Mouse (Mus musculus): ENCODE measurements at regions not wholly inside any gene's neighbourhood (a gene's known extent, or its start where the extent isn't known, plus 50 kb on each side); places are given as distances from the start of the nearest gene placed in this dataset.

- DNase-seq (ENCODE audit: low spot score in 2 of 2), result no peak
Observed at GRCm38 (mm10) chr2:139120905-139121304, 372.8 kb upstream of the Sptlc3 start.

GRCm38 (mm10) chr2:139132121-139132520 is 361.6 kb upstream of the Sptlc3 start:
- DNase-seq (ENCODE audit: low spot score in 2 of 2), result no peak

GRCm38 (mm10) chr2:139147004-139147403 is 346.7 kb upstream of the Sptlc3 start:
- DNase-seq (ENCODE audit: low spot score in 2 of 2), result no peak

DNA sequence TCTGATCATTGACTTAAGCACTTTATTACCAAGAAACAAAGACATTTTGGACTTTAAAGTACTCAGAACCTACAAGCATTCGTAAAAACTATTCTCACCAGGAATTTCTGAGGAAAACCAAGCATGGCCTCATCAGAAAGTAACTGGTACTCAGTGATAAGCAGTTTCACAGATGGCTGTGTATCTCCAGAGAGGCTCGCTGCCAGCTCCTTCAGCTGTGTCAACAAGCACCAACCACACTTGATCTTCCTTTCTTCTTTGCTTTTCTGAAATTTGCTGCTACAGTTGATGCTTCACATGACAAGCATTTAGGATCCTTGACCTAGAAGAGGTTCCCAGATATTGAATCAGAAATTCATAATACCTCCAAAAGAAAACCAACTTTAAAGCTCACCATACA is 314.1 kb upstream of the Sptlc3 start:
- no peak for DNase-seq (ENCODE audit: low spot score in 2 of 2)

- DNase-seq (ENCODE audit: low spot score in 2 of 2), result no peak
Observed at GRCm38 (mm10) chr2:139198281-139198680, 295.4 kb upstream of the Sptlc3 start.

- no peak for DNase-seq (ENCODE audit: low spot score in 2 of 2)
Observed at GRCm38 (mm10) chr2:139207649-139208048, 286.1 kb upstream of the Sptlc3 start.

GRCm38 (mm10) chr2:139220757-139221400 is 272.8 kb upstream of the Sptlc3 start:
- no peak for DNase-seq (ENCODE audit: low spot score in 2 of 2)

GRCm38 (mm10) chr2:139230453-139230852 is 263.3 kb upstream of the Sptlc3 start:
- no peak for DNase-seq (ENCODE audit: low spot score in 2 of 2)

DNA sequence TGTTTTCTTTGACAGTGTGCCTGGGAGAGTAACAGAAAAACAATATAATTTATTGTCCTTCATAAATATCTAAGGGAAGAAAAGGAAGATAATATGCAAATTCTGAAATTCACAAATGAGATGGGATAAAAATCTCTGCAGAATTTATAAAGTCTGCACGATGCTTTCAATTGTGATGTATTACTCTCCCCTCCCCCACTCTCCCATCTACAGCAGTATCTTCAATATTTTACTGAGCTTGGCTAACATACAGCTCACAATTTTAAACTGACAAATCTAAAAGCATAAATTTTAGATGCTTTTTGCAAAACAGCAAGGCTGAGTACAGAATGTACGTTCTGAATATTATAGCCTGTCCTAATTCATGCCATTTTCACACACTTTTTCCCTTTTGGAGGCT is 243.6 kb upstream of the Sptlc3 start:
- no peak for DNase-seq (ENCODE audit: low spot score in 2 of 2)

DNA sequence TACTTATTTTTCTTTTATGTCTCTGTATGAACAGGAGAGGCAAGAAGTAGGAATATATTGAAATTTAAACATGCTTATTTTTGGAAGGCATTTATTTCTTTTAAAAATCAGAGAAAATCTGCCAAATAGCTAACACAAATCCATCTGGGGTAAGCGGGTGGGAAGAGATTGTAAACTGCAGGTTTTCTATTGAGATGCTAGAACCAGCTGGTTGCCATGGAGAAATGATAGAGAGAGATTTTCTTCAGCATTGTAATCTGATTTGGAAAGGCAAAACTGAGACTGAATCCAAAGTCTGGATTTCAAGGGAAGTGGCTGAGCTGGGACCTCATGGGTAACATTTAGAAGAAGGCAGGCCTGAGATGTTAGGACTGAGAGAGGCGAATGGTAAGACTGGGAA is 226.6 kb upstream of the Sptlc3 start:
- DNase-seq (ENCODE audit: low spot score in 2 of 2), result no peak

DNA sequence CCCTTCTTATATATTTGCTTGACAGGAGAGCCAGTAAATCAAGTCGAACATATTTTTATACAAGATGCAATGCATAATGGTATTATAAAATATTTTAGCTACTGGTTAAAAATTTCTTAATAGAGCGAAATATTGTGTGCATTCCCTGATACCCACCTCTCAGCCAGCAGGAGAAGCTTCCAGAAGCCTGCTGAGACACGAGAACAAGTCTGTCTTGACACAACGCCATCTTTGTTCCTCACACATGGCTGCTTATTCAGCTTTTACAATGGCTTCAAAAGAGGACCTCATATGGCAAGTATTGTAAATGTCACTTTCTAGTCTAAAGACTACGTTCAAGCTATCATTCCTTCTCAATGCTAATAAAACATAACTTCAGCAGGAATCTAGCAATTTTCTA is 217.1 kb upstream of the Sptlc3 start:
- no peak for DNase-seq (ENCODE audit: low spot score in 2 of 2)

DNA sequence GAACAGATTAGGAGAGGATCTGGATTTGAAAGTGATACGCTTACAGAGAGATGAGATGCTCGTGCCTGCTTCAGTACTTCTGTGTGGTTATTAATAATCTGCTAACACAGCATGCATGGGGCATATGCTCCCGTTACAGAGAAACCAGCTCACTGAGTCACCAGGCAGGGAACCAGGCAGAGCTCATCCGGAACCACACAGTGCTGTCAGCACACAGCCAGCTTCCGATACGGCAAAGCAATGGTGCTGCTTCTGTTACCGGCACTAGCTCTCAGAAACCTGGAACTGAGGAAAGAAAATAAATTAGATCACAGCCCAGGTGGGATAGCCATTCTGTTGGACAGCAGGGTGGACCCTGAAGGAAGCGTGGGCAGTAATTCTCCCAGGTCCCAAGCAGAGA is 216.1 kb upstream of the Sptlc3 start:
- no peak for DNase-seq (ENCODE audit: low spot score in 2 of 2)

DNA sequence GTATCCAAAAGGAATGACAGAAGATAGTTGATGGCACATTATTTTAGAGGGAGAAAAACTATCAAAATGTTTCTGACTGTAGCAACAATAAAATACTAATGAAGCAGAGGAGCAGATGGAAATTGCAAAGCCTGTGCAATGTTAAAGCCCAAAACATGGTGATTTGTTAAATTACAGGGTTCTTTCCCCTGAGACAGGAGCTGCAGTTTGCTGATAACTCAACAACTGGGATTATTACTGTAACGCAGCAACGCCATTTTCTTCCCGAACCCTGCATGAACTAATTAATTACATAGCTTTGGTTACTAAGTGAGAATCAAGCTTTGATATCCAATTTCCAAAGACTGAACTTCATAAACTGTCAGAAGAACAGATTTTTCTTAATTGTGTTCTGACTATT is 212.7 kb upstream of the Sptlc3 start:
- no peak for DNase-seq (ENCODE audit: low spot score in 2 of 2)

GRCm38 (mm10) chr2:139284315-139284714 is 209.4 kb upstream of the Sptlc3 start:
- no peak for DNase-seq (ENCODE audit: low spot score in 2 of 2)

GRCm38 (mm10) chr2:139286446-139286845 is 207.3 kb upstream of the Sptlc3 start:
- no peak for DNase-seq (ENCODE audit: low spot score in 2 of 2)

DNA sequence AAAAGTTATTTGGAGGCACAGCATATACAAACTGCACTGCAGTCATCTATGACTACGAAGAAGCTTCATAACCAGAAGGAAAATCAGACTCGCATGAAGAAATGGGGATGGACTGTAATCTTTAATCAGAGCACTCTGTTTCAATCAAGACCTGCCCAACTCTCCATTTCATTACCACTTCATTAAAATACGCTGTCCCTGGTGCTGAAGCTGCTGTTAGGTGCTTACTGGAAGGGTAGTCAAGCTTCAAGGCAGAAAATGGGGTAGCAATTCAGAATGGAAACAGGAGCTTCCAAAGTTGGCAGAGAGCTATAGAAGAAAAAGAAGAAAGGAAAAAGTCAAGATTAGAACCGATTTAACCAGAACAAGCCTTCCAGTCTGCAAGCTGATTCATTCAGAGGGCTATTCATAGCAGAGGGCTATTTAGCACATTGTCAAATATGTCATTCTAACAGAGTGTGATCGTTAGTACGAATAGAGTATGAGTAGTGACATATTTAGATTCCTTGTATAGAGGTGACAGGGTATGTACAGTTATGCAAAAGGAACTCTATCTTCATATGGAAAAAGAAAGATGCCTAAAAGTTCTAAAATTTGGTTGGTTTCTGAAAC is 195.1 kb upstream of the Sptlc3 start:
- DNase-seq (ENCODE audit: low spot score in 2 of 2), result no peak

DNA sequence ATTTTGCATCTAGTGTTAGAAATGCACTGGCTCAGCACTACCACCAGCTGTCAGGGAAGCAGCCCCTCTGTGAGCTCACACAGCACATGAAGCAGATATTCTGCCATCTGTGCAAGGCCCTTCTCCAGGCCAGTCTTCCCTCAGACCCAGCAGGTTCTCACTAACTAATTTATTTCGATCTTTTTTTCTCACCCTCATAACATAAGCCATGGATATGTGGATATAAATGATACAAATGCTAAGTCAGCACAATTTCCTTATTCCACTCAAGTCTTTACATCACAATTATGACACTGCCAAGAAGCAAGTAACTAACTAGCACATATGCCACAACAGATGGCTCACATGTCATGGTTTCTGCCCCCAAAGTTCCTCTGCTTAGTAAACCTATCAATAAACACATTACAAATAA is 182.3 kb upstream of the Sptlc3 start:
- DNase-seq (ENCODE audit: low spot score in 2 of 2), result no peak

DNA sequence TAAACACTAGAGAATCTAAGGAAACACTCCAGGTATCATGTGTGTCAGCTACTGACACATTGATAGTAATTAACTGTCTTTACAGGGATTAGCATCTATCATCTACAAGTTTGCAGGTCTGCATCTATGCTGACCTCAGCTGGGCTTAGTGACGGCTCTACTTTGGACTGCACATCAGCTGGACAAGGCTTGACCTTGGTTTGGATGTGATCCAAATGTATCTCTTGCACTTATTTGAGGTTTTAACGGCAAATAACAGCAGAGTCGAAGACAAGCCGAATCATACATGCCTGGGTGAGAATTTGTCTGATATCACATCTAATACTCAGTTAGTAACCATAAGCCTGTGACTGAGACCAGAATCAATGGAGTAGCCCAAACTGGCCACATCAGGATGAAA is 181.7 kb upstream of the Sptlc3 start:
- no peak for DNase-seq (ENCODE audit: low spot score in 2 of 2)

DNA sequence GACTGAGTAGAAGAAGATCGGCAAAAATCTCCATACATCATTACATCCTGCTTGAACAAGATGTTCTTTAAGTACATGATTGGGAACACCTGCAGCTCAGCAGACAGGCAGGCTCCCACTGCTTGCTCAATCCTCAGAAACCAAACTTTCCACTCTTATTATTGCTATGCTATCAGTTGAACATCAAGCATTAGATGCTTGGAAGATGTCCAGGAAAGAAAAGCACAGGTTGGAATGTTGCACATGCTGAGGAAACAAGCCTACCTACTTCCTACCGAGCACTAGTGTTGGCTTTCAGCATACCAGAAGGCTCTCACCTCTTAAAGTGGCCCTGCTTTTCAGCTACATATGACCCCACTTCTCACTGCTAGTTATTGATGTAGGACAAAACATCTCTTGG is 171.2 kb upstream of the Sptlc3 start:
- DNase-seq (ENCODE audit: low spot score in 2 of 2), result no peak

DNA sequence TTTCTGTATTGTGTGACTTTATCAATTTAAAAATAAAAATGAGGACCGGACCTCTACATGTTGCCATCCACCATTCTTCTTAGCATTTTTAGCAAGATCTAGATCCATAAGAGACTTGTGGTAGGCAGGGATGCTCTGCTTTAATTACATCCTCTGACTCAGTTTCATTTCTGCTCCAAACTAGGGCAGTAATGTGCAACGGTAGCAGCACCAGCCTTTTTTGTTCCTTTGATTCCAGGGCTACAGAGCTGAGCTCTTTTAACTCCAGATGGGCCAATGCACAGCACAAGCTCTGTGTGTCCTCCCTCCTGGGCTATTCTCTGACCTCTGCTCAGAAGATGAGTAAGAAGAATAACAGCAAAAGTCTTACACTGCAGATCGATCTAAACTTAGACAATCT is 168.2 kb upstream of the Sptlc3 start:
- no peak for DNase-seq (ENCODE audit: low spot score in 2 of 2)

DNA sequence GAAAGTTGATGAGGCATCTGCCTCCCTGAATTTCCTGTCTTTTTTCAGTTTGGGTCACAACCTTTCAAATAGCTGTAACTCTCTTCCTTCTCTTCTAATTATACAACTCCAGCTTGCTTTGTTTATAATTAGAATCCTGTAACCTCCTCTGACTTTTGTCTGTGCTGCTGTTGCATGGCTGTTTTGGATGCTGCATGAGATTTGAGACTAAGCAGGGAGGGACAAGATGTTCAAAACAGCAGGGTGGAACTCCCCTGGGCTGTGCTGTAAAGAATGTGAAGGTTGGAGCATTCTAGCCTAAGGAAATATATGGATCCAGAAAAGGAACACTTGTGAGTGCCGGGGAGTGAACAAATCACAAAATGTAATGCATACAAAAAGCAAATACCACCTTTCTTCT is 159.0 kb upstream of the Sptlc3 start:
- no peak for DNase-seq (ENCODE audit: low spot score in 2 of 2)

DNA sequence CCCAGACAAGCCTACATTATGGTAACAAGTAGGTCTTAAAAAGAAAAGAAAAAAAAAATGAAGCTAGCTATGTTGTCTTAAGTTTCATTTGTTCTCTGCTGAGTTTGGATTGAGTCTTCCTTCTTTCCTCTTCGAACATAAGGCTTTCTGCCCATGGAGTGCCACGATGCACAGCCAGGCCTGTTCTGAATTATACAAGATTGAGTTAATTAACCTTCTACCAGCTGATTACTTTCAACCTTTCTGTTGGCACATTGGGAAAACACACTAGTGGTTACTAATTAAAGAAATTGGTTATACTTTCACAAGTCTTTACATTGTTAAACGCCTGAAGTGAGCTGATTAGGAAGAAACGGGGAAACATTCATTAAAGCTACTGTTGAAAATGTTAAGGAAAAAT is 155.5 kb upstream of the Sptlc3 start:
- DNase-seq (ENCODE audit: low spot score in 2 of 2), result no peak

GRCm38 (mm10) chr2:139356280-139357010 is 137.3 kb upstream of the Sptlc3 start:
- no peak for DNase-seq (ENCODE audit: low spot score in 2 of 2)
